In the genomic region with DNA sequence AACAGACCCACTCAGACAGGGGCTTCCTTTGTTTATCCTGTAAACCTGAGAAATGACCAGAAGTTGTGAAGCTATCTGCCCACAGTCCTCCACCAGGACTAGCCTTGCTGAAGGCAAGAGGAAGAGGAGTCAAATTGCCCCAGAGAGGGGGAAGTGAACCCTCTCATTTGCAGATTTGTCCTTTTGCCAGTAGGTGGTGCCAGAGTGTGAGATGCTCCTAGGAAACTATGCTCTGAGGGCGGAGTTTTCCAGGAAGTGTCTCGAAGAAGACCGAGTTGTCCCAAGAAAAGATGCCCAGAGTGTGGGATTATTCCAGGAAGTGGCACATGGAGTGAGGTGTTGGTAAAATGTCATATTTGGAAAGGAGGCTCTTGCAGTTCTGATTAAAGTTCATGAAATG, we compare ENCODE assay signal across 9 mouse cellular contexts.
DNase-seq lines count a peak whose midpoint lies in the region; ATAC-seq lines count a peak whose summit lies in the region.
"Had no signal": no experiment of that assay in that cellular context is flagged by ENCODE, and none has a peak within 500 bp of the region (broad histone marks: within the 10 kb centered on the region; RNA-seq: fewer than 3 reads in every experiment).

No protein-coding gene starts in this region.

- no peaks in the 10 kb centered on the region for H3K9me3 ChIP-seq in hindbrain, embryonic 11.5 days (ENCODE audit: control insufficient read depth, low read length)
- H3K9me3 ChIP-seq in hindbrain, embryonic 16.5 days (ENCODE audit: control insufficient read depth, low read length), result no peaks in the 10 kb centered on the region

- no peak for ATAC-seq in hindbrain, embryonic 11.5 days (ENCODE audit: low FRiP score)
- no peak for ATAC-seq in hindbrain, embryonic 16.5 days

- H3K27ac ChIP-seq in hindbrain, embryonic 11.5 days (ENCODE audit: low read depth, low read length), result no peak overlapping the region
- H3K27ac ChIP-seq in hindbrain, embryonic 16.5 days (ENCODE audit: low read depth, low read length), result no peak overlapping the region
- H3K27ac ChIP-seq: limb, embryonic 13.5 days had no signal

- no peak overlapping the region for H3K4me3 ChIP-seq in hindbrain, embryonic 11.5 days (ENCODE audit: low read depth, low read length)
- no peak overlapping the region for H3K4me3 ChIP-seq in hindbrain, embryonic 16.5 days (ENCODE audit: low read length)
- H3K4me3 ChIP-seq: limb, embryonic 13.5 days had no signal

- H3K4me2 ChIP-seq in hindbrain, embryonic 11.5 days (replicated peaks; ENCODE audit: low read depth, low read length), result no peak overlapping the region
- H3K4me2 ChIP-seq in hindbrain, embryonic 16.5 days (ENCODE audit: low read length), result no peak overlapping the region
- H3K4me2 ChIP-seq: limb, embryonic 13.5 days had no signal

- H3K27me3 ChIP-seq in hindbrain, embryonic 11.5 days (ENCODE audit: control insufficient read depth, insufficient read depth, low read length), result no peaks in the 10 kb centered on the region
- H3K27me3 ChIP-seq in hindbrain, embryonic 16.5 days (replicated peaks; ENCODE audit: control insufficient read depth, insufficient read depth, low read length), result no peaks in the 10 kb centered on the region
- H3K27me3 ChIP-seq: limb, embryonic 13.5 days had no signal

- no peaks in the 10 kb centered on the region for H3K4me1 ChIP-seq in hindbrain, embryonic 11.5 days (replicated peaks; ENCODE audit: control insufficient read depth, insufficient read depth, low read length)
- no peaks in the 10 kb centered on the region for H3K4me1 ChIP-seq in hindbrain, embryonic 16.5 days (ENCODE audit: control insufficient read depth, insufficient read depth, low read depth, low read length)
- H3K4me1 ChIP-seq: limb, embryonic 13.5 days had no signal

- intact Hi-C loops in left cerebral cortex, postnatal 36 days (cut with DNase I), result no loop called here

- peak; percentile 18 for DNase-seq in hindbrain, embryonic 11.5 days (ENCODE audit: low spot score)
- DNase-seq in CD4-positive helper T cell, adult 2 months (ENCODE audit: low read depth, low spot score), result peak; percentile 15
- DNase-seq in MEL-GATA-1-ER (ENCODE audit: extremely low read depth, low read depth), result peak; percentile 69
- DNase-seq in embryo, embryonic 10 days (ENCODE audit: low spot score), result peak; percentile 46
- peak; percentile 51 for DNase-seq in lung, postnatal 36 days
- DNase-seq in left cerebral cortex, adult 18-20 months (ENCODE audit: low spot score in 2 of 2), result no peak
- DNase-seq in left cerebral cortex, postnatal 36 days (ENCODE audit: low spot score in 2 of 2), result no peak

- no peaks in the 10 kb centered on the region for H3K36me3 ChIP-seq in hindbrain, embryonic 11.5 days (ENCODE audit: control insufficient read depth, insufficient read depth, low read length)
- H3K36me3 ChIP-seq in hindbrain, embryonic 16.5 days (ENCODE audit: control insufficient read depth, insufficient read depth, low read length), result no peaks in the 10 kb centered on the region
- H3K36me3 ChIP-seq: limb, embryonic 13.5 days had no signal

- 62% methylated on average over 3 of the region's 3 CpGs for WGBS in hindbrain, embryonic 11.5 days
- WGBS in hindbrain, embryonic 16.5 days, result 47% methylated on average over 3 of the region's 3 CpGs

- no peak overlapping the region for H3K9ac ChIP-seq in hindbrain, embryonic 11.5 days (ENCODE audit: low read depth, low read length)
- H3K9ac ChIP-seq in hindbrain, embryonic 16.5 days (ENCODE audit: low read depth, low read length), result no peak overlapping the region
- H3K9ac ChIP-seq: limb, embryonic 13.5 days had no signal

Comparison
In these comparisons a context has a peak if more than half of its experiments do, and no peak if none do; other contexts are left out.
1. DNase-seq: peak in hindbrain, embryonic 11.5 days (single experiment), CD4-positive helper T cell, adult 2 months (single experiment), MEL-GATA-1-ER (single experiment), embryo, embryonic 10 days (single experiment) and lung, postnatal 36 days (single experiment); none in left cerebral cortex, adult 18-20 months (0 of 2) and left cerebral cortex, postnatal 36 days (0 of 2).